Mouse (Mus musculus) skeletal muscle tissue, adult 2 months (tissue): ENCODE results near the gene 4930469K13Rik.

Source experiments
- DNase-seq: peaks from one replicate; pipeline ENCODE4 v3.0.0-alpha.2; 2012; ENCODE audit warnings: low read depth, low spot score

4930469K13Rik gene

DNA sequence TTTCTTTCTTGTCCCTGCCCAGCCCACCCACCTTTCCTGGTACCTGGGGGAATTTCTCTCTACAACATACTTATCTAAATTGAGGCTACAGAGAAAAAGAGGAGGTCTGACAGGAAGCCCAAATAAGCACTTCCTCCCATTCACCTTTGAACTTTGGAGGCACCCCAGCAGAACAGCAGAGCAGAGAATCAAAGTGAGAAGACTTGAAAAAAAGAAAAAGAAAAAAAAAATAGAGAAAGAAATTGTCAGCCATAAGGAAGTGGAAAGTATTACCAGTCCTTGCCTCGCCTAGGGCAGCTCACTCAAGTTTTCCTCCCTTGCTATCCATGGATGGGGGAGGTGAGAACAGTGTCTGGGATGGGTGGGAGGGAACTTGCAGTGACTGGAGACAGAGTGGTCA, 55.5 kb downstream of the 4930469K13Rik start:
- no peak for DNase-seq

DNA sequence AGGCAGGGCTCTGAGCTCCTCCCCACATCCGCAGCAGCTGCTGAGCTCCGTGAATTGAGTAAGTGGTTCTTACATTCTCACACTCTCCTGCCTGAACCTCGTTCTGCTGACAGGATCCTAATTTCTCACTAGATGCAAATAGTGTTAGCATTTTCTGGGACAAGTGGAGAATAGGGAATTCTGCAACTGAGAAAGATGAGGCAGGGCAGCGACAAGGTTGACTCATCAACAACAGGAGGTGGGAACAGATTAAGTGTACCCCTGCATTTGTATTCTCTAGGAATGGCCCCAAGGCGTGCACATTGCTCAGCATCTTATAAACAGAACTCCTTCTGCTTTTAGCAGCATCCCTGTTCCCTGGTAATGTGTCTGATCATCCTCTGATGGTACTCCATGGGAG, 58.3 kb downstream of the 4930469K13Rik start:
- no peak for DNase-seq

DNA sequence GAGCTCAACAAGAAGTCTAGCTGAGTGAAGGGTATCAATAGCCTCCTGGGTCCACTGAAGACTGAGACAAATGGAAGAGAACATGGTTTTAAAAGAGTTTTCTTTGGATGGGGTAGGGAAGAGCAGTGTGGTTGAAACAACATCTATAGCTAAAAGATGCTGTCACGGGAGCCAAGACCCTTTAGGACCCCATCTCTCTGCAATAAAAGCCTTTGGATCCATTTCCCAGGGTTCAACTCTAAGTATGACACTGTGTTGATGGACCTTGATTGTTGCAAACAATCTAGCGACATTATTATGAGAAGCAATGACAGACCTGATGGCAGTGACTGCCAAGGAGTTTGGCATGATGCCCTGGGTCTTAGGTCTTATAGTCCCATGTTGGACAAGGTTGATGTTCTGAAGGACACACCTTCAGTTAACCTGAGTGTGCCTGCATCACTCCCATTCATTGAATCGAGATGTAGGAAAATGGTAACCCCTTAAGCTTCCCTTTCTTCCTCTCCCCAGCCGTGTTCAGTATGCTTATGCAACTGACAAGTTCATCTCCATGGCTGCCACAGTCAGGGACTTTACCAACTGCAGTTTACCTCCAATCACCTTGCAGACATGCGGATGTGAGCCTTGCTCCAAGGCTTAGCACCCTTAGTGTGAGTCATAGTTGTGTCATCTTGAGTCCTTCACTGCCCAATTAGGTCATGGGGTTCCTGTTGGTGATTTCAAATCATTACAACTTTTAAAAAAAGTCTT, 62.3 kb downstream of the 4930469K13Rik start:
- DNase-seq: no peak

DNA sequence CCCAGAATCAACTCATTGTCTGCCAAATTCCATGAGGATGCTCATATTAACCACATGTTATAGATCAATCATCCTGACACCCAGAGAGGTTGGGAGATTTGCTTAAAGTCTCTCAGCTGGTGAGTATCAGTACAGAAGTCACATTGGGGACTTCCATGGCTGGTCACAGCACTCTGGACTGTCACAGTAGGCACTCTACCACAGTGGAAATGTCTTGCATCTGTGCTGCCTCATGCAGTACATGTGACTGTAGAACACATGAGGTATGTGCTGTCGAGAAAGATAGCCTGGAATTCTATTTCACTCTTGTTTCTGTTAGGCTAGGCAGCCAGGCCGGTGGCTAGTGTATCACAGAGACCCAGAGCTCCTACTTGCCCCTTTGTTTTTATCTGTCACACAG, 63.6 kb downstream of the 4930469K13Rik start:
- no peak for DNase-seq

DNA sequence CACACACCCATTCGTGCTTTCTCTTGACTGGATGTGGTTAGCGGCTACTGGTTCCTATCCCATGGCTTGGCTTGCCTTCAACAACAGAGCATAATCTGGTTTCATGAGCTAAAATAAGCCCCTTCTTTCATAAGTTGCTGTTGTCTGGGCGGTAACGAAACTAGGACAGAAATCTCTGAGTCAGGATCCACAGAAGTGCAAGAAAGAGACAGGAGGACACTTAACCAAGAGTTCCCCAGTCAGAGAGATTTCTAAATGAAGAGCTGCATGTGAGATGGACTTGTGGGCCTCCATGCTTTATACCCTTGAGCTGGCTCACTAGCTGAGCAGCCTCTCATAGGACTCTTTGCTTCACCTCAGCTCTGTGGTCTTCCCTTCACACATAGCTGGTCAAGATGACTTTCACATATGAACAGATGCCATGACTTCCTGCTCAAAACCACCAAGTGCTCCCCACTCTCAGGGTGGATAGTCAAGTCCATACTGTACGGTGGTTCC, 64.3 kb downstream of the 4930469K13Rik start:
- DNase-seq: peak; percentile 42

DNA sequence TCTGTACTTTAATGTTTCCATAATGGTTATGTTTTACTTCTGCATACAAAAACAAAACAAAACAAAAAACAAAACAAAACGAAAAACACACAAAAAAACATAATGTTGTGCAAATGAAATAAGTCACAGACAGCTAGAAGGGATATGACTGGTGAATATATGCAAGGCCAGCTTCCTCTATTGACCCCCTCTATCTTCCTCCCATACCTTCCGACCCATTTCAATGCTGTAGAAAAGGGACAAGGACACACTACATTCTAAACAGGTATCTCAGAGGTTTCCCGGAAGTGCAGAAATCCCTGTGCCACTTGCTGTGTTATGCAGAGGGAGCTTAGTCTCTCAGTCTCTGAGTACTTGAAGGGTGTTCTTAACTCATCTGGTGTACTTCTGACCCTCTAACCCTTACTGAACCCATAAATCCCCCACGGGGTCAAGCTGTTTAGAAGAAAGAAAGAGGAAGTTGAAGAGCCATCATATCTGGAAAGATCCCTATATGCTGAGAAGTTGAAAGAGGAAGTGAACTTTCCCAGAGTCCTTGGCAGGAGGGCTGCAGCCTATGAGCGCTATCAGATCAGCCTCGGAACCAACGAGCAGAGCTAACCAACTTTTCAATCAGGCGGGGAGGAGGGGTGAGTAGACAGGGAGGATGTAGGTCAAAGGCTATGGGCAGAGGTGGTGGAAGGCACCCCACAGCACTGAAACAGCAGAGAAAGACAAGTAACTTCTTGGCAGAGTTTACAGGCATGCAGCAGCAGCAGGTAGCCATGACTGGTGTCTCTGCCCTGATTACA, 67.1 kb downstream of the 4930469K13Rik start:
- DNase-seq: no peak

DNA sequence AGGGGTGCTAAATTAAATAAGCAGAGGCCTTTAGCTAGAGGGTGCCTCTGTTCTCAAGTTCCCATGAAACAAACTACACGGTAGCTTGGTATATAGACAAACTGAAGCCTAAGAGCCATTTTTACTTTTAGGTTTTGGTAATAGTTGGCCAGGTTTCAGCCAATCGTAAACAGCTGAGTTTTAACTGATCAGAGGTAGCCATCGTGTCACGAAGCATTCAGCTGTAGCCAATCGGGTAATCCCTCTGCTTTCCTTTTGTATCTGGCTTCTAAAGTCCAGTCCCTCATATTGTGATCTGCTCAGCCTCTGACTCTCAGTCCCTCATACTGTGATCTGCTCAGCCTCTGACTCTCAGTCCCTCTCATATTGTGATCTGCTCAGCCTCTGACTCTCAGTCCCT, 68.7 kb downstream of the 4930469K13Rik start:
- no peak for DNase-seq

DNA sequence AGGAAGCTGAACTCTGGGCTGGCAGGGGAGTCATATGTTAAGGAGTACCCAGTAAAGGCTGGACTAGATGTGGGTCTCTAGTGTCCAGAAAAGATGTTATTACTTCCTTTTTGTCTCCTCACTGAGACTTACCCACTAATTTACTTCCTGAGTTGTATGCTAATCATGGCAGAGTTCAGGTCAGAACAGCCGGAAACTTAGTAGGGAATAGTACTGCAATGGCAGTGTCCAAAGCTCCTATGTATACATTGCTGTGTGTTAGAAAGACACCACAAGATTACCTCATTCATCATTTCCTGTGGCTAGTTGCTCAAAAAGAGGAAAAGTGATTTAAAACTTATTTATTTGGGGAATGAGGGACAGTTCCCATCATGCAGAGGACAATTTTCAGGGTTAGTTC, 73.3 kb downstream of the 4930469K13Rik start:
- no peak for DNase-seq

DNA sequence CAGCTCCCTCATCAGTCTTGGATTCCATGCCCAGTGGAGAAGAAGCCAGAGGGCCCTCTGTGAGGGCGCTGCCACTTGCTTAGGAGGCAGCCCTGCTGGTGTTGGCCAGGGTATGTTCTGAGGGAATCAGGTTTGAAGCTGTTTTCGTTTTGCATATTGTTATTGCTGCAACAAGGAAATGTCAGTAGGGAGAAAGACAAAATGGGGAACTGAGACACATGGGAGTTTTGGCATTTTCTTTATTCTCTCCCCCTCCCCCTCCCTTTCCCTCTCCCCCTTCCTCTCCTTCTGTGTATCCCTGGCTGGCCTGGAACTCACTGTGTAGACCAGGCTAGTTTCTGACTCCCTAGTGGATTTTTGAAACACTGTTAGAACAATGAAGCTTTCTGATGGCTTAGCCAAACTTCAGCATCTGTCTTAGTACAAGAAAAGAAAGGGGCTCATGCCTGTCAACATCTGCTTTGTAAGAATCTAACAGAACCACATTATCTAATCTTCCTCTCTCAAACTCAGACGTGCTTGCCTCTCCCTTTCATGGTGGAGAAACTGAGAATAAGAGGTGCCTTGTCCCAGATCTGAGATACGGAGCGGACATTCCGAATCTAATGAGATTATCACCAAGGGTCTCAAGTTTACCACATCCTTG, 86.2 kb downstream of the 4930469K13Rik start:
- DNase-seq: no peak

DNA sequence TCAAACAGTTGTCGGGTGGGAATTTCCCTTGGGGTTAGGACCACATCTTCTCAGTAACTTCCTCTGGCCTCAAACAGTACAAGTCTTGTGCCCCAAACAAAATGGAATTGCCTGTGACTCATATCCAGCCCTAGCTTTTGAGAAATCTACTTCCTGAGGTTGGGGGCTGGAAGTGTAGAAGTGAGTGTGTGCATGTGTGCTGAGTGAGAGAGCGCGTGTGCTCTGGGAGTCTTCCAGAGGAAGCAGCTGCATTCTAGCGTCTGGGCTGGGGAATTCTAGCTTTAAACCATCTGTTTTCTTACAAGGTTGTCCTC, 87.5 kb downstream of the 4930469K13Rik start:
- DNase-seq: peak; percentile 60

DNA sequence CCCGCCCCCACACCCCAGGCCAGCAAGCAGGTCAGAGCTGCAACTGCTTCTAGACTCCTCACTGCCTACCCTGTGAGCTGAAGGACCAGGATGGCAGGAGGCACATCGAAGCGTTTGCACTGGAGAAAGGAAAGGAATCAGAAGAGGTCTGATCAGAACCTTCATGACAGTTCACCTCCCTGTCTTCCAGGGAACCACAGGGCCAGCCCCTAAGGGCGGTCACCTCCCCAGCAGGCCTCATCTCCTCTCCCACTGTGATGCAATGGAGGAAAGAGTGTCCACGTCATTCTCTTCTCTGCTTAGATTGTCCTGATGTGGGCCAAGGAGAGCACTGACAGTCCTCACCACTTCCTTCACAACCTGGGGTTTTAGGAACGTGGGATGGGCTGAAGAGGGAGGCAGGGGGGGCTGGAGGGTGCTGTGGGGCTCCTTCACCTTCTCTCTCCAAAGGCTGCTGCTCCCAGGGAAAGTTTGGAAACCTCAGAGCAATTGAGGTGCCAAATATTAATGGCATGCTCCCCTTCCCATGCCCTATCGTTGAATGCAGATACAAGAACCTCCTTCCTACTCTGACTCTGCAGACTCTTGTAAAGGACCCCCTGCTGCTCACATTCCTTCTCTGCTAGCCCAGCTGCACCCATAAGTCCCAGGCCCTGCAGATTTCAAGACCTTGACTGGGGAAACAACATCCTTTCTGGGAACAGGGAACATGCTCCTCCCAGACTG, 88.1 kb downstream of the 4930469K13Rik start:
- DNase-seq: no peak

DNA sequence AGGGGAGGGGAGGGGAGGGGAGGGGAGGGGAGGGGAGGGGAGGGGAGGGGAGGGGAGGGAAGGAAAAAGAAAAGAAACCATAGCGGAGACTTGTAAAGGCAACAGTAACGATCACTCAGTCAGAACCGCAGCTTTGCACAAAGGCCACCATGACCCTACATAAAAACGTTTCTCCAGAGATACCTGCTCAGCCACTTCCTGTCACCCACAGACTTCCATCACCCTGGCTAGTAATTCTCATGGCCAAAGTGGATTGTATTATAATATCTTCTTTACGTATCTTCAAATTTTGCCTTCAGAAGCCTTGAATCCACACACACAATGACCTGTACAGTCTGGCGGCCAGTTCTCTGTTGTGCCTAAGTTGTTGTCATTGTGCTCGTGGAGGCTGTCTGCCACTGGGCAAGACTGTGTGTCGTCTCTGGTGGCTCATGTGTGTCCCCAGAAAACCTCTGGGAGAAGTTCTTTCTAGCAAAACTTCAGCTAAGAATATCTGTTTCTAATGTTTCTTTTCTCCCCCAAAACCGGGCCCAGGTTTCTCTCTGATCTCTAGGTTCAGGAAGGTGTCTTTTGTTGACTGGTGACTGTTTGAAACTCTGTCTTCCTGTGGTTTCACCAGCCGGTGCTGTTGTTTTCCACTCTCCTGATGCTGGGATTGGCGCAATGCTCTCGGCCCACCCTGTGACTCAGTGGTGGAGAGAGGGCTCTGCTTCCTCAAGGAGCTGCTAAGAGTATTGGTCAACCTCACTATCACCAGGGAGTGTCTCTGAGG, 88.9 kb downstream of the 4930469K13Rik start:
- no peak for DNase-seq

DNA sequence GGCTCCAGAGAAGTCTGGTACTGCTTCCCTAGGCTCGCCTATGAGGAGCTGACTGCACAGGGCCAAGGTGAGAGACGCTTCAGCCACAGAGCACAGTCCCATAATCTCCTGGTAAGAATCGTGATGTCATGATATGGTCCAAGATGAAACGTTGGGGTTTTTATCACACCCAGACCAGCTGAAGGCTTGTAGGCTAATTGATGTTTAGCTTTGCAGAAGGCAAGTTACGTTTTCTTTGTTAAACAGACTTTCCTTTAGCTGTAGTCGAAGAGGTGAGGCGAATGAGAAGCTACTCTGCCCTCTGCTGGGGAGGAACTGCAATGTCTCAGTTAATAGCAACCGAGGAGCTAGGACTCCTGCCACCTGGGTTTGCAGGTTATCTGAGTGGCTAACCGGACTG, 89.7 kb downstream of the 4930469K13Rik start:
- no peak for DNase-seq

DNA sequence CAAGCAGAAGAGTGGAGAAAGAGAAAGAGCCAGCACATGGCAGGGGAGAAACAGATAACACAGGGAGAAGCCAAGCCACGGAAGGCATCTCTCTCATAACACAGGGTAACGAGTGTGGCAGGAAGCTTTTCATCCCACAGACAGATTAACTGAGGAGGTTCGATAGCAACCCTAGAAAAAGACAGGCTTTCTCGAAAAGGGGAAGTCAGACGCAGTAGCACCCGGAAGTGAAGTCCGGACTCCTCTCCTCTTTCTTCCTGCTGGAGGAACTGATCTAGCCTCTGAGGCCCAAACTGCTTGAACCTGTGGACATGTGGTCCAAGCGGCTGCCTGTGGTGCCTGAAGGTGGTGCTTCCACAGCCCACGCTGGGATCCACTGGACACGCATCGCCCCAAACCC, 90.1 kb downstream of the 4930469K13Rik start:
- DNase-seq: peak; percentile 20

DNA sequence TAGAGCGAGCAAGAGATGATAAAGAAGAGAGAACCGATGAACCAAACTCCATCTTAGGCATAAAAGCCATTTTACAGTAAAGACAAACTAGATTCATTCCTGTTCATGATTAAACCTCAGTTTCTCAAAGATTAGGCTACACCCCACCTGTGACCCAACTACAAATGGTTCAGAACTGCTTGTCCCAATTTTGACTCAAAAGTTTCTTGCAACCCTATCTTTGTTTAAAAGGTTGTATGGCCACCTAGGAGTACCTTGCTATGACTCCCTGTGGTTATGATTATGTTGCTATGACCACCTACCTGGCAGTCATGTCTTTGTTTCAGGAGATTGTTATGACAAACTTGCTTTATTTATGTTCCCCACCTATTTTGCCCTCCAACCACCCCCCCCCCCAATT, 90.7 kb downstream of the 4930469K13Rik start:
- no peak for DNase-seq

DNA sequence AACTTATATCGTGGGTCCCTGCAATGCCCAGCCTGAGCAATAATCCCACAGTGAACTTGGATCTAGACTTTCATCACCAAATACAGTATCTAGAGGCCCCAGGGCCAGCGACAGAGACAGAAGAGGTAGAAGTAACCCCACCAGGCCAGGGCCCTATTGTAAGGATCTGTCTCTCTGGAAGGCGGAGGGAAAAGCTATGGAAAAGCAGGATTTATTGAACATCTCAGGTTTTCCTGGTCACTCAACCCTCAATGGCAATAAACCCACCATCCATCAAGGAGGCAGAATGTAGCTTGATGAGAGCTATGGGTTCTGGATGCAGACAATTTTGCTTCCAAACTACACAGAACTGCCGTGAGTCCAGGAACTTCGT, 95.8 kb downstream of the 4930469K13Rik start:
- DNase-seq: no peak

DNA sequence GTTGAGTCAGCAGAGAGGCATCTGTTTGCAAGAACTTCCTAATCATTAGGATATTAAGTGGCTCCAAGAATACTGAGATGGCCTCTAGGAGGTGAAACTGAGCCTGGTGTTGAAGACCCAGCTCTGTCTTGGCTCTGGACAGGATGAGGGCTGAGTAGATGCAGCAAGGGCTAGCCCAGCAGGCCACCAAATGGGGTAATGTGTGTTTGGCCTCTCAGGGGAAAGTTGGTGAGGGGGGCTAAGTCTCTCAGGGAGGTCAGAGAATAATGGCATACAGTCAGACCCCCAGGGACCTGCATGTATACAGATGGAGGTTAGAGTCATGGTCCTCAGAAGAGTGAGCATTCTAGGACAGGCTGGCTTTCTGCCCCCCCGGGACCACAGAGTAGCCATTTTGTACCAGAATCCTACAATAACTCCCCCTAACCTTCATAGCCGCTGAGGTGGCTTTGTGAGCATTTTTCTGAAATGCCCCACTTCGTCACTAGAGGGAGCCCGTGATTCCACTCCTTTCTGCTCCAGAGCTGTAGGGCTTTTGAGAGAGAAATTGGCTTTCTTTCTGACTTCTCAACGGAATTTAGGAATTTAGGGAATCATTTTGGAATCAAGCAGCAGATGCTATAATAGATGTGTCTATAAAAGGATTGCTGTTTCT, 96.3 kb downstream of the 4930469K13Rik start:
- DNase-seq: no peak

DNA sequence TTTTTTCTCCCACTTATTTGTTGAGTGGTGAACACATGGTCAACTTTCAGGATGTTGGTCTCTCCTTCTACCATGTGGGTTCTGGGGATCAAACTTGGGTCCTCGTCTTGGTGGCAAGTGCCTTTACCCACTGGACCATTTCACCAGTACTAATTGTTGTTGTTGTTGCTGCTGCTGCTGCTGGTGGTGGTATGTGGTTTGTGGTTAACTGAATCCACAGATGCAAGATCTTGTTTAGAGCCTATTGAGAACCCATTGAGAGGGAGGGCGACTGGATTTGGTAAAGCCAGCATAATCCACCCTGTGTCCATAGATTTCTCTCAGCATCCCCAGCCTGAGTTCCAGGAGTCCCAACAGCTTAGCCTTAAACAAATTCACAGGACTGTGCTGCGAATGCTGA, 97.9 kb downstream of the 4930469K13Rik start:
- DNase-seq: no peak

DNA sequence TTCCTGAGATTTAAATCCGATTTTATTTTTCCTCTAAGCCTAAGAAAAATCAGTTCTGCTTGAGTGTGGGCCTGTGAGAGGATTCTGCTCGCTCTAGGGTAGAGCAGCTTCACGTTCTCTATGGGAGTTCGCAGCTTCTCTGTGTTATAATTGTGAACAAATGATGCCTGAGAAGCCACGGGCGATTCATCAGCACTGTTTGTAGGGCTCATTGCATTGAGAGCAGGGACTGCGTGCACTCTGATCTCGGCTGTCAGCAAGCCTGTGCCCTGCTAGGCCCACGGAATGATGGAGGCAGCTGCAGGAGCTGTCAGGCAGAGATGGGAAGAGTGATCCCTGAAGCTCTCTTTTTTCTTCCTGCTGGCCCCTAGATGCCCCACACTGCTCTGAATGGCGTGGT, 100.1 kb downstream of the 4930469K13Rik start:
- DNase-seq: no peak

DNA sequence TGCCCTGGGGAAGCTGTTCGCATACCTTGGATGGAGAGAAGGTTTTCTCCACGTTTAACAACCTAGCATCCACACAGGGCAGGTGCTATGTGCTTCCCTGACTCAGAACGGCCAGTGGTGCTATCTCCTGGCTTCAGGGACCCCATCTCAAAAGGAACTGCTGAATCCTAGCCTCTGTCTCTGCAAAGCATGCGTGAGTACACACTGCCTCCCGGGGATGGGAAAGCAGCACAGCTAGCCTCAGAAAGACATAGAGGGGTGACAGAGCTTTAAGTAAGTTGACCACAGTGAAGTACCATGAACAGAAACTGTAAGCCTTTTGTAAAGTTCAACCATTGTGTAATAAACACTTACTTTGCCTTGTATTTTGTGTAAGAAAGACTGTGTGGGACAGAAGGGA, 104.9 kb downstream of the 4930469K13Rik start:
- DNase-seq: no peak

DNA sequence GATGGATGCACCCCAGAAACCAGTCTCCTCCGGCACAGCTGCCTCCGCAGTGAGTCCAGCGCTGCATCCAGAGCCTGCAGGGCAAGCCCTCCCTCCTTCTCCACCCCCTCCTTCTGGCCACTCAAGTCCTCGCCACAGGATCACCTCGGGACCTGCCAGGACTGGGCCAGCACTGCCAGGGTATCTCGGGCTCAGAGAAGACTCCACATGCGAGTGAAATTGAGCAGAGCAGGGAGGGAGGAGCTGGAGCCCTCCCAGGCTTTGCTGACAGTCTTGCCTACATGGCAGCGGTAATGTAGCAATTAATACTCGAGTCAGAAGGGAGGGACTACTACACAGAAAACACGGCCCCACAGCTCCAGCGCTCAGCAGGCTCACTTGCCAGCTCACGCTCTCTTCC, 105.4 kb downstream of the 4930469K13Rik start, which contains the start of gene Kcnip1:
TSS of gene Kcnip1 (minus strand) at position 215 of the 400 bp plus-strand sequence.
- DNase-seq: peak; percentile 50
